Mouse (Mus musculus) embryonic fibroblast, embryonic 13.5 days (primary cell): ENCODE measurements around the gene Actr8. TPM values are rescaled to one million over a fixed set of nuclear protein-coding genes. Genes with fewer than 3 reads are reported as not detected.

Source experiments
- H3K27ac ChIP-seq: 2 replicates; pipeline ENCODE4 v1.5.1; 2012; ENCODE audit warnings: low read length, control low read depth, inconsistent platforms; ENCODE audit not compliant: insufficient read depth
- H3K4me1 ChIP-seq: 2 replicates; pipeline ENCODE4 v1.6.1; 2011; ENCODE audit warnings: low read length; ENCODE audit not compliant: control insufficient read depth, insufficient read depth
- H3K4me3 ChIP-seq: 2 replicates; pipeline ENCODE4 v1.5.1; 2011; ENCODE audit warnings: mild to moderate bottlenecking, control low read depth, low read length; ENCODE audit not compliant: insufficient read depth
- CTCF ChIP-seq: IDR thresholded peaks from 2 replicates; pipeline ENCODE4 v1.5.1; 2011; ENCODE audit warnings: mild to moderate bottlenecking, control low read depth, low read length, moderate library complexity, borderline replicate concordance; ENCODE audit not compliant: insufficient read depth
- POLR2A ChIP-seq: IDR thresholded peaks from 2 replicates; pipeline ENCODE4 v1.6.1; 2011; ENCODE audit warnings: low read depth, mild to moderate bottlenecking, control low read depth, low read length, moderate library complexity
- polyA plus RNA-seq: library from polyadenylated mRNA; stranded (reverse); fragments of >200 nt; gene quantifications from 2 replicates; pipeline ENCODE4 v1.2.4, GENCODE M21; 2011; ENCODE audit warnings: low read depth; ENCODE audit not compliant: missing spikeins, insufficient read length

The Actr8 gene
- polyA plus RNA-seq, 1 experiment: 25.5 TPM

GRCm38 (mm10) chr14:30054922-30055321, 76.8 kb downstream of the Actr8 start:
- no peak for TF ChIP-seq POLR2A
- TF ChIP-seq CTCF: no peak
- Histone ChIP-seq H3K4me3 (no peak overlapping the region), H3K4me1 (no peaks in the 10 kb centered on the region), H3K27ac (no peak overlapping the region)

Other genes starting within 250 kb of the Actr8 start
- 181 and 212 TPM in 2 replicates for gene Selenok, start 10.0 kb upstream of the Actr8 start, polyA plus RNA-seq
- gene Il17rb, start 30.6 kb downstream of the Actr8 start, polyA plus RNA-seq: not detected in 2 replicates
- not detected in 2 replicates for gene Chdh, start 30.7 kb downstream of the Actr8 start, polyA plus RNA-seq